Mouse (Mus musculus) midbrain, embryonic 13.5 days (tissue): ENCODE measurements around the gene Chp1. TPM values are rescaled to one million over a fixed set of nuclear protein-coding genes. Genes with fewer than 3 reads are reported as not detected.
A peak's percentile ranks its signal among the peaks of the same experiment; 100 is the strongest.
"Not testable (repeated sequence)": the region's sequence is repeated elsewhere in the genome, so short reads cannot be mapped to it uniquely, and the experiment has no call there.

Source experiments
- ATAC-seq: fragments of 200-750 bp; cut with Nextera tagmentation; 2 replicates; pipeline ENCODE4 v1.8.0; 2017; ENCODE audit warnings: mild to moderate bottlenecking, moderate TSS enrichment, moderate library complexity
- H3K27ac ChIP-seq: fragments of 300-500 bp; sonication (generic); 2 replicates; pipeline ENCODE4 v1.5.1; 2015; ENCODE audit warnings: inconsistent platforms, mild to moderate bottlenecking, moderate library complexity
- H3K27me3 ChIP-seq: fragments of 300-500 bp; sonication (generic); 2 replicates; pipeline ENCODE4 v1.6.1; 2015; ENCODE audit warnings: mild to moderate bottlenecking, inconsistent platforms
- H3K36me3 ChIP-seq: fragments of 300-500 bp; sonication (generic); 2 replicates; pipeline ENCODE4 v1.6.1; 2015; ENCODE audit warnings: mild to moderate bottlenecking, inconsistent platforms
- H3K4me1 ChIP-seq: fragments of 300-500 bp; sonication (generic); replicated peaks from 2 replicates; pipeline ENCODE4 v1.6.1; 2015; ENCODE audit warnings: inconsistent platforms
- H3K4me2 ChIP-seq: fragments of 300-500 bp; sonication (generic); replicated peaks from 2 replicates; pipeline ENCODE4 v1.6.1; 2015; ENCODE audit warnings: moderate library complexity, mild to moderate bottlenecking, inconsistent platforms
- H3K4me3 ChIP-seq: fragments of 300-500 bp; sonication (generic); replicated peaks from 2 replicates; pipeline ENCODE4 v1.5.1; 2015; ENCODE audit warnings: mild to moderate bottlenecking, inconsistent platforms
- H3K9ac ChIP-seq: fragments of 300-500 bp; sonication (generic); replicated peaks from 2 replicates; pipeline ENCODE4 v1.6.1; 2015; ENCODE audit warnings: mild to moderate bottlenecking, inconsistent platforms
- H3K9me3 ChIP-seq: fragments of 300-500 bp; sonication (generic); 2 replicates; pipeline ENCODE4 v1.6.1; 2016; ENCODE audit warnings: mild to moderate bottlenecking, inconsistent platforms
- WGBS: fragments of 180-500 bp; shearing (Covaris S2); methylation state at CpG from one replicate; pipeline ENCODE4 v1.1.7; 2015; 5-methylcytosine and 5-hydroxymethylcytosine counted together
- polyA plus RNA-seq: library from polyadenylated mRNA; unstranded; fragments of >200 nt; fragmentation: Nextera tagmentation; extraction: Ambion mirVana; gene quantifications from 2 replicates; pipeline ENCODE4 v1.2.1, GENCODE M21; 2015

The Chp1 gene
- 61.2 and 63.4 TPM in 2 replicates for polyA plus RNA-seq

DNA sequence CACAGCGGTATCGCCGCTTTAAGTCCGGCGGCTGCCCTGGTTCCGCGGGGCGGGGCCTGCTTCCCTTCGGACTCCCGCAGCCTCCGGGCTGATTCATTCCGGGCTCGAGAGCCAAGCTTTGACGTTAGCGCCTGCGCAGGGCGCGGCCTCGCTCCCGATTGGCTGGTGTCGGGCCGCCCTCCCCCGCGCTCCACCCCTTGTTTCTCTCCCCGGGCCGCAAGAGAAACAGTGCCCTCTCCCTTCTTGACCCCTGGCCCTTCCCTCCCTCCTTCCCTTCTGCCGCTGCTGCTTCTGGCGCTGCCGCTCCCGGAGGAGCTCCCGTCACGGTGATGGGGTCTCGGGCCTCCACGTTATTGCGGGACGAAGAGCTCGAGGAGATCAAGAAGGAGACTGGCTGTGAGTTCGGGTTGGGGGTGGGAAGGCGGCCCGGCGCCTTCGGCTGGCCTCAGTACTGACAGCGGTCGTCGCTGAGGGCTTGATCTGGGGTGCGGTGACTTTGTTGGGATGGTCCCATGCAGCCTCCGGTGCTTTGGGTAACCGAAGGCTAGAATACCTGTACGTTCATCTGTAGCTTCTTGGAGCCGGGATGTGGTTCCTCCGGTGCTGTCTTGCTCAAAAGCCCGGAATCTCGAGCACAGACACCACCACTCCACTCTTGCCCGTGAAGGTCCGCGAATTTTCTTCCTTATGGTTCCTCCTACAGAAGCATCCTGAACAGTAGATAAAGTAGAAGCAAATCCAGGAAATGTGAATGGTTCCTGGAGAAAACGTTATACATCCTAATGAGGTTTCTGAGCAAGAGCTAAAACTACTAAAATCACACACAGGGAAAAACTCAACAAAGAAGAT lies at the start of gene Chp1, which contains the start of gene Exd1:
TSS of gene Chp1 (plus strand) at position 176 of the 849 bp plus-strand sequence.
TSS of gene Exd1 (minus strand) at position 106 of the 849 bp plus-strand sequence.
- ATAC-seq = peak; percentile 98
- Histone ChIP-seq H3K36me3 (peaks cover 3% of the 10 kb centered on the region), H3K9ac (peak within 1 kb of the TSS; percentile 84), H3K4me1 (peaks cover 23% of the 10 kb centered on the region), H3K27me3 (no peaks in the 10 kb centered on the region), H3K27ac (peak within 1 kb of the TSS; percentile 83), H3K4me3 (peak within 1 kb of the TSS; percentile 81), H3K9me3 (no peaks in the 10 kb centered on the region), H3K4me2 (peak within 1 kb of the TSS; percentile 74)
- under 1% methylated on average over 57 of the region's 57 CpGs for WGBS

DNA sequence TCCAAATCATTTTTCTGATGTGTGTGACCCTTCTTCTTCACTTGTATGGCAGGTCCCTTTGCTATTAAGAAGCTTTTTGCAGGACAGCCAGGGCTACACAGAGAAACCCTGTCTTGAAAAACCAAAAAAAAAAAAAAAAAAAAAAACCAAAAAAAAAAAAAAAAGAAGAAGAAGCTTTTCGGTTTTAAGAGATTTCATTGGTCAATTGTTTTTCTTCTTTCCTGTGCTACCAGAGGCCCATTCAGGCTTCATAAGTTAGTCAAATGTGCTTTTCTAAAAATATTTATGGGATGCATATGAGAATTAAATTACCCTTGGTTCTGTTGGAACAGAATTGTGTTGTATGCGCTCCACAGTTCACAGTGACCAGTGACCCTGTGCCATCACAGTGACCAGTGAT lies 48.6 kb upstream of the Chp1 start:
- ATAC-seq = no peak
- no peaks in the 10 kb centered on the region for H3K27me3 ChIP-seq
- no peaks in the 10 kb centered on the region for H3K9me3 ChIP-seq
- H3K36me3 ChIP-seq = no peaks in the 10 kb centered on the region
- no peak overlapping the region for H3K4me3 ChIP-seq
- WGBS = 83% methylated on average over 2 of the region's 2 CpGs
- no peak overlapping the region for H3K27ac ChIP-seq
- no peaks in the 10 kb centered on the region for H3K4me1 ChIP-seq
- H3K4me2 ChIP-seq = no peak overlapping the region
- H3K9ac ChIP-seq = no peak overlapping the region

DNA sequence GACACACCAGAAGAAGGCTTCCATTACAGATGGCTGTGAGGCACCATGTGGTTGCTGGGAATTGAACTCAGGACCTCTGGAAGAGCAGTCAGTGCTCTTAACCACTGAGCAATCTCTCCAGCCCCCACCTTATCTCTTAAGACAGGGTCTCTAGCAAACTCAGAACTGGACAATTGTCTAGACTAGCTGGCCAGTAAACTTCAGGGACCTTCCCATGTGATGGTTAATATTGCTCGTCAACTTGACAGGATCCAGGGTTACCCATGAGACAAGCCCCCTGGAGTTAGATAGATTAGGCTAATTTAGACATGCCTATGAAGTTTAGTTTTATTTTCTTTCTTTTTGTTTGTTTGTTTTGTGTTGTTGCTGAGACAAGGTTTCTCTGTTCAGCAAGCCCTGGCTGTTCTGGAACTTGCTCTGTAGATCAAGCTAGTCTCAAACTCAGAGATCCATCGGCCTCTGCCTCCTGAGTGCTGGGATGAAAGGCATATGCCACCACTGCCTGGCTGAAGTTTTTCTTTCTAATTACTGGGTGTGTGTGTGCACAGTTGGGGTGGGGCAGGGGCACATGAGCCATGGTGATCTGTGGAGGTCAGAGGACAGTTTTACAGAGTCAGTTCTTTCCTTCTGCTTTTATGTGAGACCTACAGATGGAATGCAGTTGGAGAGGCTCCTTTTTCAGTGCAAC lies 46.4 kb upstream of the Chp1 start:
- Histone ChIP-seq H3K27me3 (no peaks in the 10 kb centered on the region), H3K9me3 (no peaks in the 10 kb centered on the region), H3K4me2 (no peak overlapping the region), H3K36me3 (no peaks in the 10 kb centered on the region), H3K4me1 (no peaks in the 10 kb centered on the region), H3K9ac (no peak overlapping the region), H3K27ac (no peak overlapping the region), H3K4me3 (no peak overlapping the region)
- no peak for ATAC-seq
- 82% methylated on average over 2 of the region's 2 CpGs for WGBS

DNA sequence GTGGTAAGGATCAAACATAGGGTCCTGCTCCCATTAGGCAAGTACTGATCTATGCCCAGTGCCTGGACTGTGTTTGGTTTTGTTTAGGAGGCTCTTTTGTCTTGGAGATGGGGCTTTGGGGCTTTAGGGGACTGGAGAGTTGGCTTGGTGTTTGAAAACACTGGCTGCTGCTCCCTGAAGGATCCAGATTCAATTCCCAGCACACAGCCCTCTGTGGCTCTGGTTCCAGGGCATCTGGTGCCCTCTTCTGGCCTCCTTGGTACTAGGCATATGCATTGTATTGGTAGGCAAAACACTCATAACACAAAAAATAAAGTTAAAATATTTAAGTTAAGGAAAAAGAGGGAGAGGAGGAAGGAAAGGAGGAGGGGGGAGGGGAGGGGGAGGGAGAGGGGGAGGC lies 40.4 kb upstream of the Chp1 start:
- Histone ChIP-seq H3K36me3 (no peaks in the 10 kb centered on the region), H3K9me3 (no peaks in the 10 kb centered on the region), H3K4me1 (no peaks in the 10 kb centered on the region), H3K27me3 (no peaks in the 10 kb centered on the region), H3K27ac (no peak overlapping the region), H3K9ac (no peak overlapping the region), H3K4me3 (no peak overlapping the region), H3K4me2 (no peak overlapping the region)
- ATAC-seq = no peak

DNA sequence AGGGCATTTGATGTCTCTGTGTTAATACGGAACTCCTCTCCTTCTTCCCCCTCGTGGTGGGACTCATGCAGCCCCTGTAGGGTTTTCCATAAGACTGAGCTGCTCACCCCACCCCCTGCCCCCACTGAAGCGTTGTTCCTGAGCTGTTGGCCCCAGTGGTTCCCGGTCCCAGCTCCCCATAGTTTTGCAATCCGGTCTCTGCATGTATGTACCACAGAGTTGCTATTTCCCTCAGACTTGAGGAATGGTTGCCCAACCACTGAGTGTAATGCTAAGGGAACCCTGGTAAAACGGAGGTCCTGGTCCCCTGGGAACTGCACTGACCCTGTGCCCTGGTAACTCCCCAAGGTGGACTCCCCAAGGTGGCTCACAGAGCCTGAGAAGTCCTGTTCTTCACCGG lies 39.0 kb upstream of the Chp1 start:
- not testable (repeated sequence) for H3K4me1 ChIP-seq

DNA sequence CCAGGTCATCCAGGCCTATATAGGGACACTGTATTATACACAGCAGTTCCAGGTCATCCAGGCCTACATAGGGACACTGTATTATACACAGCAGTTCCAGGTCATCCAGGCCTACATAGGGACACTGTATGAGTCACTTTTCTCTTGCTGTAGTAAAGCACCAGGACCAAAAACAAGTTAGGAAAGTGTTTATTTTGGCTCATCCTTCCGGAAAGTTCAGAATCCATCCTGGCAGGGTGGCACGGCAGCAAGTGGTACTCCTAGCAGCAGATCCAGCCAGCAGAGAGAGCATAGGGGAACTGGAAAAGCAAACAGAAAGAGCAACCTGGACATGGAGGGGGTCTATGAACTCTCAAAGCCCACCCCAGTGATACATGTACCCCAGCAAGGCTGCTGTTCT lies 36.6 kb upstream of the Chp1 start:
- WGBS = 93% methylated on average over 2 of the region's 2 CpGs
- no peak for ATAC-seq
- H3K4me2 ChIP-seq = no peak overlapping the region
- H3K4me3 ChIP-seq = no peak overlapping the region
- no peaks in the 10 kb centered on the region for H3K9me3 ChIP-seq
- H3K27me3 ChIP-seq = no peaks in the 10 kb centered on the region
- no peaks in the 10 kb centered on the region for H3K4me1 ChIP-seq
- H3K27ac ChIP-seq = no peak overlapping the region
- no peaks in the 10 kb centered on the region for H3K36me3 ChIP-seq
- no peak overlapping the region for H3K9ac ChIP-seq

More for the DNA sequence above, 39.0 kb upstream of the Chp1 start:
- H3K27ac ChIP-seq, ATAC-seq, H3K27me3 ChIP-seq, H3K4me3 ChIP-seq, H3K9ac ChIP-seq, H3K9me3 ChIP-seq, H3K4me2 ChIP-seq, H3K36me3 ChIP-seq: not testable (repeated sequence)
- 67% methylated on average over 7 of the region's 7 CpGs for WGBS

DNA sequence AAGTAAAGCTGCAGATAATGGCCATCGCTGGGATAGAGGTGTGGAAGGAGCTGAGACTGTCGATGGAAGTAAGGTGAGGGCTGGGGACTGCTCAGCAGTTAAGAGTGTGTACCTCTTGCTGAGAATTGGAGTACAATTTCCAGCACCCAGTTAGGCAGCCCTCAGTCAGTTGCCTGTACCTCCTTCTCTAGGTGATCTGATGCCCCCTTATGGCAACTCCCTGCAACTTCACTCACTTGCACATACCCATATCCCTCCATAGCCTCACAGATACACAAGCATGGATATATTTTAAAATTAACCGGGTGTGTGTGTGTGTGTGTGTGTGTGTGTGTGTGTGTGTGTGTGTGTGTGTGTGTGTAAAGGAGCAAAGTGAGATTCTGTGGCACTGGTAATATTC lies 35.2 kb upstream of the Chp1 start:
- no peak for ATAC-seq
- no peaks in the 10 kb centered on the region for H3K9me3 ChIP-seq
- no peaks in the 10 kb centered on the region for H3K36me3 ChIP-seq
- no peak overlapping the region for H3K27ac ChIP-seq
- H3K4me3 ChIP-seq = no peak overlapping the region
- no peak overlapping the region for H3K4me2 ChIP-seq
- H3K9ac ChIP-seq = no peak overlapping the region
- WGBS = 78% methylated on average over 3 of the region's 3 CpGs
- no peaks in the 10 kb centered on the region for H3K27me3 ChIP-seq
- H3K4me1 ChIP-seq = no peaks in the 10 kb centered on the region

DNA sequence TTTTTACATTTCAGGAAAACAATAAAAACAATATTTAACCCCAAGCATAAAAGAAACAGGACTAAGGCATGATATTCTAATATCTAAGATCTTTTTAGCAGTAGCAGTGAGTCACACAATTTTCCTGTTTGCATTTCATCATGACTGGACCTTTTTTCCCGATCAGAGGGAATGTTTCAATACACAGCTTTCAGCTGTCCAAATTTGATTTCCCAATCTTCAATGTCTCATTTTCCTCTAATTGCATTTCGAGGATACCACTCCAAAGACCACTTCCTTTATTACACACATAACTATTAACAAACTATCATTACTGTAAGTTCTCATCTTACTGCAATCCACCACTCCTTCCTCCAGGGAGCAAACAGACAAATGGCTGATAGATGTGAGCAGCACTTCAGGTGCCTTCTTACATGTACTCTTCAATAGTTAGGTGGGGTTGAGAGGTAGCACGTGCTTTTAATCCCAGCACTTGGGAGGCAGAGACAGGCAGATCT lies 33.4 kb upstream of the Chp1 start:
- Histone ChIP-seq H3K27ac (no peak overlapping the region), H3K9ac (no peak overlapping the region), H3K9me3 (no peaks in the 10 kb centered on the region), H3K36me3 (no peaks in the 10 kb centered on the region), H3K27me3 (no peaks in the 10 kb centered on the region), H3K4me3 (no peak overlapping the region), H3K4me2 (no peak overlapping the region), H3K4me1 (no peaks in the 10 kb centered on the region)
- ATAC-seq = no peak
- 77% methylated on average over 3 of the region's 3 CpGs for WGBS

DNA sequence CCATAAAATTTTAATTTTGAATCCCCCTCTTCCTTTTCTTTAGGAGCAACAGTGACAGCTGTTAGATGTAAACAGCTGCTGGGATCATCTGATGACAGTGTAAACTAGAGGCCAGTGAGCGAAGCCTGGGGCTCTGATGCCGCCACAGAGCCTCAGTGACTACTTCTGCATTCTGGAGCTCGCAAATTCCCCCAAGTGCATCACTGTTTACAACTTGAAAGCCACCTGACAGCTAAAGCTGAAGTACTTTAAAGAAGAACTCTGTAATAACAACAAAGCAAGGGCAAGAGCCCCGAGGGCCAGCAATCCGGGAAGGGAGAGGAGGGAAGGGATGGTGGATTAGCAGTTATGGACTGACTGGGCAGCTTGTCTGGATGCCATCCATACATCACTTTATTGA lies 30.7 kb upstream of the Chp1 start:
- H3K4me2 ChIP-seq = no peak overlapping the region
- ATAC-seq = no peak
- WGBS = 63% methylated on average over 5 of the region's 5 CpGs
- H3K9me3 ChIP-seq = no peaks in the 10 kb centered on the region
- H3K27ac ChIP-seq = no peak overlapping the region
- no peaks in the 10 kb centered on the region for H3K36me3 ChIP-seq
- no peaks in the 10 kb centered on the region for H3K27me3 ChIP-seq
- H3K4me1 ChIP-seq = no peaks in the 10 kb centered on the region
- H3K9ac ChIP-seq = no peak overlapping the region
- H3K4me3 ChIP-seq = no peak overlapping the region

DNA sequence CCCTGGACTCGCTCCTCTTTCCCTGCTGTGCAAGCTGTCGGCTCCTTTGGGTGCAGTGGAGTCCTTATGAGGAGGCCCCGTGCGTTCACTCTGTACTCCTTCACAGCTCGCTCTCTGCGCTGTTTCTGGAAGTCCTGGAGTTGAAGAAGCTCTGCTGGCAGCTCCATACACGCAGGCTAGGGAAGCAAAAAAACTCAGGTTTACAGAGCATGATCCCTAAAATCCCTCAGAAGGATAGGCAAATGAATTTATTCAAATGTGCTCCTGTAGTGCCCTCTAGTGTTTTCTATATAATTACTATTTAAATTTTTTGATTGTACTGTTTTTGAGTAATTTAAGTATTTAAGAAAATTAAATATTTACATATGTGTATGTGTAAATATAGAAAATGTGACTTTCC lies 26.9 kb upstream of the Chp1 start:
- Histone ChIP-seq H3K9ac (no peak overlapping the region), H3K4me1 (no peaks in the 10 kb centered on the region), H3K4me3 (no peak overlapping the region), H3K9me3 (no peaks in the 10 kb centered on the region), H3K4me2 (no peak overlapping the region), H3K27me3 (no peaks in the 10 kb centered on the region), H3K36me3 (no peaks in the 10 kb centered on the region), H3K27ac (no peak overlapping the region)
- ATAC-seq = no peak
- 77% methylated on average over 7 of the region's 7 CpGs for WGBS

DNA sequence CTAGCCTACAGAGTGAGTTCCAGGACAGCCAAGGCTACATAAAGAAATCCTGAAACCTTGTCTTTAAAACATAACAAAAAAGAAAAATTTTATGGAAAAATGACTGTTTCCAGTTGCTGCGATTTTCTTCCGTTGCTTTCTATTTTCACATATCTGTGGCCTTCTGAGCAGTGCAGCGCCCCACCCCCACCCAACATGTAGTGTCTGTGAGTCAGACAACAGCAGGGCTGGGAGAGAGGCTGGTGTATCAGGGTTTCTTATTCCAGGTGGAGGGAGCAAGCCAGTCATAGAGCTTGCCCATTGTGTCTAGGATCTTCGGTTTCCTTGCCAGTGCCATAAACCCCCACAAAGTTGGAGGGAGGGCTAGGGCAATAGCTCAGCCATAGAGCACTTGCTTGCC lies 23.7 kb upstream of the Chp1 start:
- WGBS = 83% methylated on average over 4 of the region's 4 CpGs
- H3K4me3 ChIP-seq = no peak overlapping the region

DNA sequence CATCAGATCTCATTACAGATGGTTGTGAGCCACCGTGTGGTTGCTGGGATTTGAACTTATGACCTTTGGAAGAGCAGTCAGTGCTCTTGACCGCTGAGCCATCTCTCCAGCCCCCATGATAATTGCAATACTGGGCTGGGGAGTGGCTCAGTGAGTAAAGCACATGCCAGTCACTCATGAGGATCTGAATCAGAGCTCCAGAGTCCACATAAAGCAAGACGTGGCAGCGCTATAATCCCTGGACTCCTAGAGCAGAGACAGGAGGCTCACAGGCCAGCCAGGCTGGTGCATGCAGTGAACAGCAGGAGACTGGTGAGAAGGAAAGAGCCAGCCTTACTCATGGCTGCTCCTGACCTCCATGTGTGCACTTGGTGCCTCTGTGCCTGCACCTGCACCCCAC lies 22.1 kb upstream of the Chp1 start:
- Histone ChIP-seq H3K36me3 (no peaks in the 10 kb centered on the region), H3K4me2 (no peak overlapping the region), H3K9ac (no peak overlapping the region), H3K4me3 (no peak overlapping the region), H3K4me1 (no peaks in the 10 kb centered on the region), H3K9me3 (no peaks in the 10 kb centered on the region), H3K27me3 (no peaks in the 10 kb centered on the region), H3K27ac (no peak overlapping the region)
- ATAC-seq = no peak
- 45% methylated on average over 4 of the region's 4 CpGs for WGBS

More for the DNA sequence above, 23.7 kb upstream of the Chp1 start:
- H3K4me2 ChIP-seq = no peak overlapping the region
- H3K9ac ChIP-seq = no peak overlapping the region
- H3K9me3 ChIP-seq = no peaks in the 10 kb centered on the region
- no peaks in the 10 kb centered on the region for H3K4me1 ChIP-seq
- H3K36me3 ChIP-seq = no peaks in the 10 kb centered on the region
- H3K27ac ChIP-seq = no peak overlapping the region
- no peak for ATAC-seq
- H3K27me3 ChIP-seq = no peaks in the 10 kb centered on the region
